12 mouse cellular contexts compared by ENCODE assay signal in genomic region chr4:32327626-32328025, GRCm38 (mm10).
DNase-seq lines count a peak whose midpoint lies in the region; ATAC-seq lines count a peak whose summit lies in the region.
"Had no signal": no experiment of that assay in that cellular context is flagged by ENCODE, and none has a peak within 500 bp of the region (broad histone marks: within the 10 kb centered on the region; RNA-seq: fewer than 3 reads in every experiment).

No protein-coding gene starts in this region.

- no peak for ATAC-seq in heart, embryonic 13.5 days (ENCODE audit: extremely low read depth, insufficient number of reproducible peaks, low FRiP score, low TSS enrichment)
- ATAC-seq in embryonic facial prominence, embryonic 11.5 days (replicated peaks; ENCODE audit: insufficient number of reproducible peaks, low FRiP score, low TSS enrichment, low read depth) = no peak; the same call in 1 of the 2 replicates
- 0 out of 2 replicates have a peak, but pooled peaks have one; percentile 27 for ATAC-seq in granulocyte monocyte progenitor cell, adult 5-6 weeks (replicated peaks; ENCODE audit: poor library complexity, severe bottlenecking)
- peak; percentile 45; the same call in 1 of the 2 replicates for ATAC-seq in midbrain, embryonic 11.5 days (ENCODE audit: low FRiP score)
- no peak for ATAC-seq in inflammation-experienced regulatory T-cells, adult 6 months

- intact Hi-C loops in heart, postnatal 36 days (cut with DNase I) = no loop called here

- peak overlapping the region; percentile 68 for H3K9ac ChIP-seq in heart, embryonic 13.5 days
- no peak overlapping the region for H3K9ac ChIP-seq in embryonic facial prominence, embryonic 11.5 days (replicated peaks; ENCODE audit: low read length)
- H3K9ac ChIP-seq in midbrain, embryonic 11.5 days (ENCODE audit: low read length) = peak overlapping the region; percentile 44; the same call in 1 of the 2 replicates
- H3K9ac ChIP-seq: limb, embryonic 15.5 days had no signal

- H3K9me3 ChIP-seq in heart, embryonic 13.5 days = 0 out of 2 replicates have a peak, but pooled peaks cover 7% of the 10 kb centered on the region
- no peaks in the 10 kb centered on the region for H3K9me3 ChIP-seq in embryonic facial prominence, embryonic 11.5 days (replicated peaks; ENCODE audit: control insufficient read depth, low read length)
- H3K9me3 ChIP-seq in midbrain, embryonic 11.5 days (ENCODE audit: control insufficient read depth, low read length) = peaks cover 3% of the 10 kb centered on the region; the same call in 1 of the 2 replicates
- H3K9me3 ChIP-seq: limb, embryonic 15.5 days had no signal

- no peak overlapping the region for H3K4me3 ChIP-seq in heart, embryonic 13.5 days
- no peak overlapping the region for H3K4me3 ChIP-seq in embryonic facial prominence, embryonic 11.5 days (ENCODE audit: low read depth, low read length)
- no peak overlapping the region for H3K4me3 ChIP-seq in midbrain, embryonic 11.5 days (ENCODE audit: low read depth, low read length)
- H3K4me3 ChIP-seq: limb, embryonic 15.5 days had no signal

- no peak for DNase-seq in heart, postnatal 36 days
- no peak for DNase-seq in embryonic facial prominence, embryonic 11.5 days (ENCODE audit: low spot score)
- DNase-seq in midbrain, embryonic 11.5 days (ENCODE audit: low spot score, missing footprints) = peak; percentile 89
- DNase-seq in adipocyte (ENCODE audit: low spot score) = no peak
- DNase-seq in urinary bladder, postnatal 14 days (ENCODE audit: low spot score) = no peak
- DNase-seq: gastrocnemius, postnatal 10 days; kidney, postnatal 4 days; thymus, postnatal 14 days had no signal

- H3K4me2 ChIP-seq in heart, embryonic 13.5 days = peak overlapping the region; percentile 9; the same call in 1 of the 2 replicates
- no peak overlapping the region for H3K4me2 ChIP-seq in embryonic facial prominence, embryonic 11.5 days (ENCODE audit: low read depth, low read length)
- H3K4me2 ChIP-seq in midbrain, embryonic 11.5 days = no peak overlapping the region
- H3K4me2 ChIP-seq: limb, embryonic 15.5 days had no signal

- peak overlapping the region; percentile 81 for H3K27ac ChIP-seq in heart, embryonic 13.5 days (replicated peaks)
- peak overlapping the region; percentile 31; the same call in 1 of the 2 replicates for H3K27ac ChIP-seq in embryonic facial prominence, embryonic 11.5 days (replicated peaks; ENCODE audit: low read depth, low read length)
- peak overlapping the region; percentile 58 for H3K27ac ChIP-seq in midbrain, embryonic 11.5 days (ENCODE audit: low read depth, low read length)
- H3K27ac ChIP-seq: limb, embryonic 15.5 days had no signal

- H3K27me3 ChIP-seq in heart, embryonic 13.5 days (replicated peaks) = no peaks in the 10 kb centered on the region
- H3K27me3 ChIP-seq in embryonic facial prominence, embryonic 11.5 days (ENCODE audit: control insufficient read depth, insufficient read depth, low read length) = no peaks in the 10 kb centered on the region
- H3K27me3 ChIP-seq in midbrain, embryonic 11.5 days (ENCODE audit: control insufficient read depth, insufficient read depth, low read length) = no peaks in the 10 kb centered on the region
- H3K27me3 ChIP-seq: limb, embryonic 15.5 days had no signal

- peaks cover 9% of the 10 kb centered on the region for H3K36me3 ChIP-seq in heart, embryonic 13.5 days
- no peaks in the 10 kb centered on the region for H3K36me3 ChIP-seq in embryonic facial prominence, embryonic 11.5 days (replicated peaks; ENCODE audit: control insufficient read depth, insufficient read depth, low read depth, low read length)
- no peaks in the 10 kb centered on the region for H3K36me3 ChIP-seq in midbrain, embryonic 11.5 days (ENCODE audit: control insufficient read depth, insufficient read depth, low read length)
- H3K36me3 ChIP-seq: limb, embryonic 15.5 days had no signal

- peaks cover 63% of the 10 kb centered on the region for H3K4me1 ChIP-seq in heart, embryonic 13.5 days
- no peaks in the 10 kb centered on the region for H3K4me1 ChIP-seq in embryonic facial prominence, embryonic 11.5 days (ENCODE audit: control insufficient read depth, insufficient read depth, low read length)
- peaks cover 32% of the 10 kb centered on the region for H3K4me1 ChIP-seq in midbrain, embryonic 11.5 days (ENCODE audit: control insufficient read depth, insufficient read depth, low read length)

- 33% methylated on average over 5 of the region's 5 CpGs for WGBS in heart, embryonic 13.5 days
- 39% methylated on average over 5 of the region's 5 CpGs for WGBS in embryonic facial prominence, embryonic 11.5 days
- WGBS in midbrain, embryonic 11.5 days = 25% methylated on average over 5 of the region's 5 CpGs

Comparison
In these comparisons a context has a peak if more than half of its experiments do, and no peak if none do; other contexts are left out.
1. ATAC-seq: peak in granulocyte monocyte progenitor cell, adult 5-6 weeks (single experiment) and midbrain, embryonic 11.5 days (single experiment); none in heart, embryonic 13.5 days (single experiment), embryonic facial prominence, embryonic 11.5 days (single experiment) and inflammation-experienced regulatory T-cells, adult 6 months (single experiment).
2. H3K27ac ChIP-seq: peak in every context shown above with its lines; median percentile 81 in heart, embryonic 13.5 days; 58 in midbrain, embryonic 11.5 days; 31 in embryonic facial prominence, embryonic 11.5 days.